In the genomic region with DNA sequence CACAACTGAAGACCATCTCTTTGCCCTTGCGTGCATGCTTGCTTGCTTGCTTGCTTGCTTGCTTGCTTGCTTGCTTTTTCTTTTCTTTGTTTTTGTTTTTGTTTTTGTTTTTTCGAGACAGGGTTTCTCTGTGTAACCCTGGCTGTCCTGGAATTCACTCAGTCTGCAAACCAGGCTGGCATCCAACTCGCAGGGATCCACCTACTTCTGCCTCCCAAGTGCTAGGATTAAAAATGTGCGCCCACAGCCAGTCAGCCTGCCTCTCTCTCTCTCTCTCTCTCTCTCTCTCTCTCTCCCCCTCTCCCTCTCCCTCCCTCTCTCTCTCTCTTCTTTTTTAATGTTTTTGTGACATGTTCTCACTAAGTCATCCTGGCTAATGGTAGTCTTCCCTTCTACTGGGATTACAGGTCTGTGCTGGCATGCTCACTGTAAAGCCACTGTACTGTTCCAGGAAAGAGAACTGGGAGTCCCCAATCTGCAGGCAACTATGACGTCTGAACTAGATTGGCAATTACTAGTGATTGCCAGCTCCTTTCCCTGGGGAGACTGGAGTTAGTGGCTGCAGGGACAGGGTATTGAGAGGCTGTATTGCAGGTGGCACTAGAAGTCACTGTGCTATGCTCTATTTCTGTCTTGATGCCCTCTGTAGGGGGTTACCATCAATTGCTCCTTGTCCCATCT, we compare ENCODE assay signal across 22 mouse cellular contexts. TPM values are rescaled to one million over a fixed set of nuclear protein-coding genes. Genes with fewer than 3 reads are reported as not detected.
DNase-seq lines count a peak whose midpoint lies in the region; ATAC-seq and TF ChIP-seq lines count a peak whose summit lies in the region.
"Had no signal": no experiment of that assay in that cellular context is flagged by ENCODE, and none has a peak within 500 bp of the region (broad histone marks: within the 10 kb centered on the region; RNA-seq: fewer than 3 reads in every experiment).

No protein-coding gene starts in this region.

- H3K4me2 ChIP-seq in heart, postnatal 0 days (ENCODE audit: low read depth, low read length), result no peak overlapping the region
- H3K4me2 ChIP-seq in heart, embryonic 11.5 days, result no peak overlapping the region
- H3K4me2 ChIP-seq in neural tube, embryonic 15.5 days, result no peak overlapping the region
- H3K4me2 ChIP-seq: forebrain, embryonic 12.5 days; hindbrain, embryonic 14.5 days; liver, embryonic 12.5 days; lung, embryonic 15.5 days; stomach, embryonic 15.5 days had no signal

- peak; percentile 28 for DNase-seq in heart, postnatal 0 days (ENCODE audit: low spot score)
- DNase-seq in right cerebral cortex, adult 18-20 months, result peak; percentile 76
- DNase-seq in right cerebral cortex, postnatal 25 days, result no peak
- peak; percentile 20 for DNase-seq in limb, embryonic 10.5 days (ENCODE audit: low spot score)
- no peak for DNase-seq in retina, embryonic 14.5 days (ENCODE audit: low spot score)
- DNase-seq: cerebellum, adult 9-10 months; heart, postnatal 14 days; kidney, adult 8-10 months; kidney, postnatal 14 days; lung, postnatal 4 days had no signal

- H3K27ac ChIP-seq in heart, postnatal 0 days (ENCODE audit: low read depth), result no peak overlapping the region
- no peak overlapping the region for H3K27ac ChIP-seq in heart, embryonic 11.5 days (ENCODE audit: low read depth, low read length)
- H3K27ac ChIP-seq in limb, embryonic 10.5 days, result no peak overlapping the region
- H3K27ac ChIP-seq in neural tube, embryonic 15.5 days (replicated peaks), result no peak overlapping the region
- H3K27ac ChIP-seq: forebrain, embryonic 12.5 days; heart, embryonic 10.5 days; hindbrain, embryonic 14.5 days; liver, embryonic 12.5 days; lung, embryonic 15.5 days; midbrain, embryonic 10.5 days; stomach, embryonic 15.5 days had no signal

- no peaks in the 10 kb centered on the region for H3K27me3 ChIP-seq in heart, postnatal 0 days (ENCODE audit: control insufficient read depth, insufficient read depth, low read length)
- H3K27me3 ChIP-seq in heart, embryonic 11.5 days (ENCODE audit: control insufficient read depth, insufficient read depth, low read length), result no peaks in the 10 kb centered on the region
- H3K27me3 ChIP-seq in limb, embryonic 10.5 days (ENCODE audit: low read depth, poor library complexity, severe bottlenecking), result no peaks in the 10 kb centered on the region
- no peaks in the 10 kb centered on the region for H3K27me3 ChIP-seq in neural tube, embryonic 15.5 days (replicated peaks)
- H3K27me3 ChIP-seq: forebrain, embryonic 12.5 days; liver, embryonic 12.5 days; lung, embryonic 15.5 days; Patski; stomach, embryonic 15.5 days had no signal

- no peak overlapping the region for H3K9ac ChIP-seq in heart, postnatal 0 days (replicated peaks; ENCODE audit: low read depth, low read length)
- no peak overlapping the region for H3K9ac ChIP-seq in heart, embryonic 11.5 days (ENCODE audit: low read depth, low read length)
- H3K9ac ChIP-seq in neural tube, embryonic 15.5 days (replicated peaks), result no peak overlapping the region
- H3K9ac ChIP-seq: forebrain, embryonic 12.5 days; hindbrain, embryonic 14.5 days; lung, embryonic 15.5 days; stomach, embryonic 15.5 days had no signal

- no peak for TF ChIP-seq CTCF in heart, postnatal 0 days (IDR thresholded peaks at IDR 0.05; ENCODE audit: low read depth)

- no peaks in the 10 kb centered on the region for H3K36me3 ChIP-seq in heart, postnatal 0 days (replicated peaks; ENCODE audit: control insufficient read depth, insufficient read depth, low read length)
- no peaks in the 10 kb centered on the region for H3K36me3 ChIP-seq in heart, embryonic 11.5 days (ENCODE audit: control insufficient read depth, insufficient read depth, low read length)
- H3K36me3 ChIP-seq in limb, embryonic 10.5 days, result no peaks in the 10 kb centered on the region
- H3K36me3 ChIP-seq in neural tube, embryonic 15.5 days, result no peaks in the 10 kb centered on the region
- H3K36me3 ChIP-seq: forebrain, embryonic 12.5 days; heart, embryonic 10.5 days; liver, embryonic 12.5 days; lung, embryonic 15.5 days; midbrain, embryonic 10.5 days; stomach, embryonic 15.5 days had no signal

- no peak overlapping the region for H3K4me3 ChIP-seq in heart, postnatal 0 days (ENCODE audit: low read depth, low read length)
- H3K4me3 ChIP-seq in heart, embryonic 11.5 days (ENCODE audit: low read depth, low read length), result no peak overlapping the region
- H3K4me3 ChIP-seq in limb, embryonic 10.5 days, result no peak overlapping the region
- no peak overlapping the region for H3K4me3 ChIP-seq in neural tube, embryonic 15.5 days (replicated peaks)
- H3K4me3 ChIP-seq: forebrain, embryonic 12.5 days; heart, embryonic 10.5 days; liver, embryonic 12.5 days; lung, embryonic 15.5 days; midbrain, embryonic 10.5 days; stomach, embryonic 15.5 days had no signal

- no peak for TF ChIP-seq EP300 in heart, postnatal 0 days (IDR thresholded peaks at IDR 0.05; ENCODE audit: low read depth)

- ATAC-seq in heart, postnatal 0 days (ENCODE audit: insufficient read depth, low read depth), result peak; percentile 41; the same call in 1 of the 2 replicates
- ATAC-seq in heart, embryonic 11.5 days (replicated peaks; ENCODE audit: insufficient number of reproducible peaks, low FRiP score, low TSS enrichment), result no peak
- ATAC-seq in neural tube, embryonic 15.5 days (ENCODE audit: low FRiP score), result no peak
- ATAC-seq: liver, embryonic 12.5 days; Patski had no signal

- H3K4me1 ChIP-seq in heart, postnatal 0 days (ENCODE audit: control insufficient read depth, insufficient read depth), result no peaks in the 10 kb centered on the region; the same call in 1 of the 2 replicates
- H3K4me1 ChIP-seq in heart, embryonic 11.5 days (ENCODE audit: control insufficient read depth, insufficient read depth, low read length), result no peaks in the 10 kb centered on the region
- no peaks in the 10 kb centered on the region for H3K4me1 ChIP-seq in limb, embryonic 10.5 days
- H3K4me1 ChIP-seq in neural tube, embryonic 15.5 days, result no peaks in the 10 kb centered on the region
- H3K4me1 ChIP-seq: forebrain, embryonic 12.5 days; lung, embryonic 15.5 days; midbrain, embryonic 10.5 days; stomach, embryonic 15.5 days had no signal

- WGBS in heart, postnatal 0 days, result 39% methylated on average over 5 of the region's 5 CpGs
- WGBS in heart, embryonic 11.5 days (ENCODE audit: insufficient replicate concordance), result 57% methylated on average over 5 of the region's 5 CpGs
- WGBS in limb, embryonic 10.5 days, result 65% methylated on average over 5 of the region's 5 CpGs
- WGBS in neural tube, embryonic 15.5 days, result 47% methylated on average over 5 of the region's 5 CpGs

- no peaks in the 10 kb centered on the region for H3K9me3 ChIP-seq in heart, postnatal 0 days (replicated peaks; ENCODE audit: control insufficient read depth, low read length)
- H3K9me3 ChIP-seq in heart, embryonic 11.5 days (replicated peaks; ENCODE audit: control insufficient read depth, low read length), result no peaks in the 10 kb centered on the region
- no peaks in the 10 kb centered on the region for H3K9me3 ChIP-seq in limb, embryonic 10.5 days (replicated peaks)
- H3K9me3 ChIP-seq in neural tube, embryonic 15.5 days (replicated peaks), result no peaks in the 10 kb centered on the region
- H3K9me3 ChIP-seq: forebrain, embryonic 12.5 days; heart, embryonic 10.5 days; liver, embryonic 12.5 days; lung, embryonic 15.5 days; midbrain, embryonic 10.5 days; stomach, embryonic 15.5 days had no signal

RNA-seq across cellular contexts. Expression of a gene that starts 20.9 kb away (rescaled TPM):
- total RNA-seq in heart, postnatal 0 days (2014; rRNA removed; ENCODE audit: low replicate concordance), result 16.3 and 29.2 TPM in 2 replicates
- polyA plus RNA-seq in heart, postnatal 0 days (2015; fragmentation: Nextera tagmentation; extraction: Ambion mirVana), result 9.3 and 11.9 TPM in 2 replicates
- polyA plus RNA-seq in heart, embryonic 11.5 days (2014; fragmentation: Nextera tagmentation; extraction: Ambion mirVana), result 2.7 and 2.9 TPM in 2 replicates
- 7.1 and 8.3 TPM in 2 replicates for polyA plus RNA-seq in limb, embryonic 10.5 days (2016; fragmentation: Nextera tagmentation; extraction: Ambion mirVana)
- 24.1 and 31.0 TPM in 2 replicates for polyA plus RNA-seq in neural tube, embryonic 15.5 days (2015; fragmentation: Nextera tagmentation; extraction: Ambion mirVana)

RNA-seq across cellular contexts. Expression of a gene that starts 22.0 kb away (rescaled TPM):
- 2.0 and 11.5 TPM in 2 replicates for total RNA-seq in heart, postnatal 0 days (2014; rRNA removed; ENCODE audit: low replicate concordance)
- polyA plus RNA-seq in heart, postnatal 0 days (2015; fragmentation: Nextera tagmentation; extraction: Ambion mirVana), result 5.8 and 7.0 TPM in 2 replicates
- polyA plus RNA-seq in heart, embryonic 11.5 days (2014; fragmentation: Nextera tagmentation; extraction: Ambion mirVana), result 6.0 and 6.4 TPM in 2 replicates
- 4.0 and 6.2 TPM in 2 replicates for polyA plus RNA-seq in limb, embryonic 10.5 days (2016; fragmentation: Nextera tagmentation; extraction: Ambion mirVana)
- 5.0 and 6.6 TPM in 2 replicates for polyA plus RNA-seq in neural tube, embryonic 15.5 days (2015; fragmentation: Nextera tagmentation; extraction: Ambion mirVana)

RNA-seq across cellular contexts. Expression of a gene that starts 25.3 kb away (rescaled TPM):
- total RNA-seq in heart, postnatal 0 days (2014; rRNA removed; ENCODE audit: low replicate concordance), result not detected in 2 replicates
- polyA plus RNA-seq in heart, postnatal 0 days (2015; fragmentation: Nextera tagmentation; extraction: Ambion mirVana), result 1.6 and 1.8 TPM in 2 replicates
- polyA plus RNA-seq in heart, embryonic 11.5 days (2014; fragmentation: Nextera tagmentation; extraction: Ambion mirVana), result 0.93 and 1.2 TPM in 2 replicates
- 1.3 and 3.2 TPM in 2 replicates for polyA plus RNA-seq in limb, embryonic 10.5 days (2016; fragmentation: Nextera tagmentation; extraction: Ambion mirVana)
- polyA plus RNA-seq in neural tube, embryonic 15.5 days (2015; fragmentation: Nextera tagmentation; extraction: Ambion mirVana), result 4.3 and 5.9 TPM in 2 replicates
- total RNA-seq: midbrain, postnatal 0 days had no signal
- polyA plus RNA-seq: embryonic facial prominence, embryonic 11.5 days had no signal

RNA-seq across cellular contexts. Expression of a gene that starts 45.5 kb away (rescaled TPM):
- total RNA-seq in heart, postnatal 0 days (2014; rRNA removed; ENCODE audit: low replicate concordance), result 5.4 and 5.9 TPM in 2 replicates
- 110 and 112 TPM in 2 replicates for polyA plus RNA-seq in heart, postnatal 0 days (2015; fragmentation: Nextera tagmentation; extraction: Ambion mirVana)
- 104 and 110 TPM in 2 replicates for polyA plus RNA-seq in heart, embryonic 11.5 days (2014; fragmentation: Nextera tagmentation; extraction: Ambion mirVana)
- 179 and 186 TPM in 2 replicates for polyA plus RNA-seq in limb, embryonic 10.5 days (2016; fragmentation: Nextera tagmentation; extraction: Ambion mirVana)
- 120 and 123 TPM in 2 replicates for polyA plus RNA-seq in neural tube, embryonic 15.5 days (2015; fragmentation: Nextera tagmentation; extraction: Ambion mirVana)

Comparison
In these comparisons a context has a peak if more than half of its experiments do, and no peak if none do; other contexts are left out.
1. DNase-seq: peak in heart, postnatal 0 days (single experiment), right cerebral cortex, adult 18-20 months (single experiment) and limb, embryonic 10.5 days (single experiment); none in right cerebral cortex, postnatal 25 days (single experiment) and retina, embryonic 14.5 days (single experiment).